Mouse (Mus musculus) liver, postnatal 0 days (tissue): ENCODE results near the gene B3gnt9. TPM values are rescaled to one million over a fixed set of nuclear protein-coding genes. Genes with fewer than 3 reads are reported as not detected.
A peak's percentile ranks its signal among the peaks of the same experiment; 100 is the strongest.

Experiments used
- ATAC-seq: fragments of 200-750 bp; cut with Nextera tagmentation; 2 replicates; pipeline ENCODE4 v1.8.0; 2017; ENCODE audit warnings: mild to moderate bottlenecking, moderate library complexity
- DNase-seq: peaks from one replicate; pipeline ENCODE4 v3.0.0-alpha.2; 2016
- H3K27ac ChIP-seq: fragments of 300-500 bp; sonication (generic); 2 replicates; pipeline ENCODE4 v1.5.1; 2014; ENCODE audit warnings: antibody characterized with exemption, moderate library complexity, mild to moderate bottlenecking, low read depth
- H3K27me3 ChIP-seq: fragments of 300-500 bp; sonication (generic); 2 replicates; pipeline ENCODE4 v1.6.1; 2014; ENCODE audit warnings: low read length, control low read depth, mixed read lengths; ENCODE audit not compliant: insufficient read depth
- H3K36me3 ChIP-seq: fragments of 300-500 bp; sonication (generic); replicated peaks from 2 replicates; pipeline ENCODE4 v1.6.1; 2014; ENCODE audit warnings: mild to moderate bottlenecking, control low read depth, low read length, moderate library complexity, mixed read lengths; ENCODE audit not compliant: insufficient read depth
- H3K4me1 ChIP-seq: fragments of 300-500 bp; sonication (generic); 2 replicates; pipeline ENCODE4 v1.6.1; 2014; ENCODE audit warnings: antibody characterized with exemption, mild to moderate bottlenecking, control low read depth; ENCODE audit not compliant: insufficient read depth
- H3K4me2 ChIP-seq: fragments of 300-500 bp; sonication (generic); 2 replicates; pipeline ENCODE4 v1.6.1; 2014; ENCODE audit warnings: low read depth, mild to moderate bottlenecking, low read length, moderate library complexity, mixed read lengths
- H3K4me3 ChIP-seq: fragments of 300-500 bp; sonication (generic); 2 replicates; pipeline ENCODE4 v1.5.1; 2014; ENCODE audit warnings: low read depth, low read length
- H3K9ac ChIP-seq: fragments of 300-500 bp; sonication (generic); replicated peaks from 2 replicates; pipeline ENCODE4 v1.6.1; 2014; ENCODE audit warnings: mild to moderate bottlenecking, moderate library complexity
- H3K9me3 ChIP-seq: fragments of 300-500 bp; sonication (generic); 2 replicates; pipeline ENCODE4 v1.6.1; 2016; ENCODE audit warnings: mild to moderate bottlenecking, control low read depth, low read length, mixed read lengths
- CTCF ChIP-seq: sonication (generic); IDR thresholded peaks from 2 replicates; pipeline ENCODE4 v1.5.1; 2016; ENCODE audit warnings: antibody characterized with exemption, low read depth
- EP300 ChIP-seq: IDR thresholded peaks from 2 replicates; pipeline ENCODE4 v1.6.1; 2016; ENCODE audit warnings: antibody characterized with exemption, low read depth, mild to moderate bottlenecking
- WGBS: fragments of 180-500 bp; shearing (Covaris S2); extraction: QIAGEN DNeasy Blood & Tissue Kit; methylation state at CpG from one replicate; pipeline ENCODE4 v1.1.7; 2014; ENCODE audit not compliant: insufficient replicate concordance; 5-methylcytosine and 5-hydroxymethylcytosine counted together
- polyA plus RNA-seq: library from polyadenylated mRNA; unstranded; fragments of >200 nt; fragmentation: Nextera tagmentation; extraction: Ambion mirVana; gene quantifications from 2 replicates; pipeline ENCODE4 v1.2.1, GENCODE M21; 2015

Gene B3gnt9
- polyA plus RNA-seq, 1 experiment from 2014 or later, result 2.0 TPM

DNA sequence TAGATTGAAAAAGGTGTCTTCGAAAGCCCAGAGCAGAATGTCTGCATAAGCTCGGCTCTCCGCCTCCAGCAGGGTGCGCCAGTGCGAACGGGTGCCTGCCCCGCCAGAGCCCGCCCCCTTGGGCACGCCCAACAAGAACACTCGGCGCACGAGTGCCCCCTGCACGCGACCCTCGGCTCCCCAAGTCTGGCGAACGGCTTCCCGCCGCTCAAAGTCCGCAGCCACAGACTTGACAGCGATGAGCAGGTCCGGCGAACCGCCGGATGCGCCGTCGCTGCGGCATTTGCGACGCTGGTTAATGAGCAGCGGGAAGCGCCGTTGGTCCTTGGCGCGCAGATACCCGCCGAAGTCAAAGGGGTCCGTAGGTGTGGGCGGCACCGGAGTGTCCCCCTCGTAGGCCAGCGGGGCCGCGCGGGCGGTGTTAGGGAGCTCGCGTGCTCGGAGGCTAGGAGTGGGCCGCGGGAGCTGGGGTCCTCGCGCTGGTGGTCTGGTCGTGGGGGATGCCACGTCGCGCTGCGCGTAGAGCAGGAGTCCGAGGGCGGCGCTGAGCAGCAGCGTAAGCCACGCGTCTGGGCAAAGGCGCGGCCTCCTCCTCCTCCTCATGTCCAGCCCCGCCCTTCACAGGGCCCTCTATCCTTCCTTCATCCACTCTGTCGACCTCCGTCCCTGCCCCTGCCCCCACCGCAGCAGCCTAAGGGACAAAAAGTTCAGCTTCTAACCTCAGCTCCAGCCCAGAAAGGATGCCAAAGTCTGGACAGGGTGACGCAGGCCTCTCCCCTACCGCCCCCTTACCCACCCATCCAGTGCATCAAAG lies 594 bp downstream of the B3gnt9 start:
- under 1% methylated on average over 62 of the region's 74 CpGs for WGBS

DNA sequence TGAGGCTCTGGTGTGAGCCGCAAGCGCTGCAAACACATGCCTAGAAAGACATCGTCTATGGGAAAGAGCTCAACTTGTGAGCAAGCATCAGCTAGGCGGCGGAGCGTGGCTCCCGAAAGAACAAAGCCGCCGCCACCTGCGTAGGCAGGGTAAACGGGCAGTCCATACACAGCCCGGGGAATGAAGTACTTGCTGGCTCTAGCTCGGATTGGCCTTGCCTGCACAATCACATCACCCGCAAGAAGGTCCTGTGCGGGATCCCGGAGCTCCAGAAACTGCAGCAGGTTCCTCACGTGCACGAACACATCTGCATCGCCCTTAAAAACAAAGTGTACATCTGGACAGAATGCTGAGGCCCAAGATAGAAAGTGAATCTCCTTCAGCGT lies 1.2 kb downstream of the B3gnt9 start:
- Histone ChIP-seq H3K4me3 (peak overlapping the region; percentile 58), H3K27me3 (peaks cover 3% of the 10 kb centered on the region; the same call in 1 of the 2 replicates), H3K4me2 (peak overlapping the region; percentile 93), H3K9ac (0 out of 2 replicates have a peak overlapping the region, but pooled peaks have one; percentile 59), H3K9me3 (no peaks in the 10 kb centered on the region), H3K36me3 (peaks cover 42% of the 10 kb centered on the region), H3K4me1 (peaks cover 23% of the 10 kb centered on the region), H3K27ac (no peak overlapping the region)
- TF ChIP-seq EP300, result no peak
- TF ChIP-seq CTCF, result no peak
- DNase-seq, result no peak
- no peak for ATAC-seq
- WGBS, result 52% methylated on average over 20 of the region's 20 CpGs

More for the DNA sequence above, 594 bp downstream of the B3gnt9 start:
- DNase-seq, result peak; percentile 92
- ATAC-seq, result peak; percentile 87
- H3K9me3 ChIP-seq, result no peaks in the 10 kb centered on the region
- H3K9ac ChIP-seq, result peak overlapping the region; percentile 59
- H3K4me2 ChIP-seq, result peak overlapping the region; percentile 93
- TF ChIP-seq EP300, result no peak
- TF ChIP-seq CTCF, result peak; percentile 91
- peak overlapping the region; percentile 58 for H3K4me3 ChIP-seq
- peaks cover 9% of the 10 kb centered on the region for H3K27me3 ChIP-seq
- H3K36me3 ChIP-seq, result peaks cover 36% of the 10 kb centered on the region
- peak overlapping the region; percentile 16 for H3K27ac ChIP-seq
- H3K4me1 ChIP-seq, result peaks cover 29% of the 10 kb centered on the region

DNA sequence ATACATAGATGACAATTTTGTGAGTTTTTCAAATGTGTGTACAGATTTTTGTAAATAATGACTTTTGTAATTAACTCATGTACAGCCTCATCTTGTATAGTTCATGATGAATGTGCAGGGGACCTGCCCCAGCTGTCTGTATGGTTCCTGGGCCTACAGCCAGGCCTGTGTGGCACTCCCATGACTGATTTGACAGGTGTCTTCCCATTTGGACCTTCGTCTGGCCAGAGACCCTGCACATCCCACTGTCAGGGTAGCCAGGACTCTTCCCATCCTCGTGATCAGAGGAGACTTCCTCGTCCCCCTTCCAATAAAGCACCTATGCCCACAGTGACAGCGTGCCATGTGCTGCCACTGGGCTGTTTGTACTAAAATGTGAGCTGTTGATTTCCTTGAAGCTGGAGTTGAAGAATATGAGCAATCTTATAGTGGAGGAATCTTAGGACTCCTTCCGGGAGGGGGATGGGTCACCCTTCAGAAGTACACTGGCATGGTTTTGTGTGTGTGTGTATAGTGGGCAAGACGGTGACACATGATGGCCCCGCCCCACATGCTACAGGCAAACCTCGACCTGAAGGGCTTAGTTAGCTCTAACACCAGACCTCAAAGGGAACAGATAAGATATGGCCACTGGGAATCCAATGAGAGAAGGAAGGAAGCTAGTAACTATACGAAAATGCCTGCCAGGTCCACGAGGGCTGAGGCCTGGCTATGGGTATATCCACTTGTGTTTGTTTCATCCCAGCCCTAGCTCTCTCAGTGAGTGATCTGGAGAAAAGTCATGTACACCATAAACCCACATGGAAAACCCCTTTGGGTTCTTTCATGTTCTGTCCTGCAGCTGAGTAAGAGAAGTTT lies 2.0 kb downstream of the B3gnt9 start:
- 69% methylated on average over 10 of the region's 10 CpGs for WGBS
- TF ChIP-seq EP300 (no peak), CTCF (no peak)
- Histone ChIP-seq H3K4me3 (no peak overlapping the region), H3K27ac (no peak overlapping the region), H3K27me3 (no peaks in the 10 kb centered on the region), H3K36me3 (peaks cover 50% of the 10 kb centered on the region), H3K9me3 (no peaks in the 10 kb centered on the region), H3K4me2 (no peak overlapping the region), H3K4me1 (peaks cover 21% of the 10 kb centered on the region), H3K9ac (no peak overlapping the region)
- ATAC-seq, result no peak
- DNase-seq, result no peak

DNA sequence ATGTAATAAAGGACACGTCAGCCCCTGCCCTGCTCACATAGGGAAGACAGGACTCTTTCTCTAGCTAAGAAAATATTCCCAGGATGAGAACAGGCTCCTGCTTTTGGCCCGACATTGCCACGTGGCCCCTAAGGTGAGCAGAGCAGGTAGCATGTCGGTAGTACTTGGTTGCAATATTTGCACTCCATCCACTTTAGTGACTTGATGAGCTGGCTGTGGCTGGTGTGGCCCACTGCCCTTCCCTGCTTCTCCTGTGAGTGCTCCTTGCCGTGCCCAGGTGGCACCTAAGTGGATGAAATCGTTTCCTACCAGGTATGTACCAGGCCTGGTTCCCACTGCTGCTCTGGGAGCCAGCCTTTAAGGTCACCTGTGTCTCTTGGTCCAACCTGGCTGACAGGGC lies 3.0 kb downstream of the B3gnt9 start:
- peaks cover 21% of the 10 kb centered on the region for H3K4me1 ChIP-seq
- H3K4me2 ChIP-seq, result no peak overlapping the region
- no peak overlapping the region for H3K4me3 ChIP-seq
- no peak overlapping the region for H3K9ac ChIP-seq
- ATAC-seq, result no peak
- TF ChIP-seq EP300 (no peak), CTCF (no peak)
- no peak overlapping the region for H3K27ac ChIP-seq
- H3K9me3 ChIP-seq, result no peaks in the 10 kb centered on the region
- no peak for DNase-seq
- H3K36me3 ChIP-seq, result peaks cover 59% of the 10 kb centered on the region
- 93% methylated on average over 6 of the region's 6 CpGs for WGBS
- H3K27me3 ChIP-seq, result no peaks in the 10 kb centered on the region

DNA sequence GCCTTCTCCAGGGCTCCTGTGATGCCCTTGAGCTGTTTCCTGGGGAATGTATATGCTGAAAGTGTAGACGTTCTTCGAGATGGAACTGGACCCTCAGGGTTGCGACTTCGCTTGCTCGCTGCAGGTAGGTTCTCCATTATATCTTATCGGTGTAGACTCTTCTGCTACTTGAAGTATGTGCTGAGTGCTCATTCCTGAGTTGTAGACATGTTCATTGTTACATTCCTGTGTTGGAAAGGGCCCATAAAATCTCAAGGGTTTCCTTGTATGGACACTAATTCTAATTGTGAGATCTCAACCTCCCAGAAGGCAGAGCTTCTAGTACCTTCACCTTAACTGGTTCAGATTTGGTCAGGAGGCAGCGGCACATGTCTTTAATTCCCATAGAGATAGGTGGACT lies 13.9 kb downstream of the B3gnt9 start:
- no peak for DNase-seq
- TF ChIP-seq EP300 (no peak), CTCF (no peak)
- no peaks in the 10 kb centered on the region for H3K4me1 ChIP-seq
- H3K36me3 ChIP-seq, result peaks cover 60% of the 10 kb centered on the region
- 94% methylated on average over 7 of the region's 7 CpGs for WGBS
- ATAC-seq, result no peak
- no peaks in the 10 kb centered on the region for H3K27me3 ChIP-seq
- H3K4me2 ChIP-seq, result no peak overlapping the region
- H3K27ac ChIP-seq, result no peak overlapping the region
- no peak overlapping the region for H3K4me3 ChIP-seq
- H3K9me3 ChIP-seq, result no peaks in the 10 kb centered on the region
- H3K9ac ChIP-seq, result no peak overlapping the region
